Mouse (Mus musculus) macrophage (primary cell): ENCODE measurements at regions not wholly inside any gene's neighbourhood (a gene's known extent, or its start where the extent isn't known, plus 50 kb on each side); places are given as distances from the start of the nearest gene placed in this dataset.

Experiments
- H3K27ac ChIP-seq: fragments of 350-480 bp; formaldehyde crosslinking; 2 replicates; pipeline ENCODE4 v1.9.0; 2021
- H3K36me3 ChIP-seq: fragments of 350-480 bp; formaldehyde crosslinking; 2 replicates; pipeline ENCODE4 v1.9.0; 2021; ENCODE audit errors: inconsistent target
- H3K4me3 ChIP-seq: fragments of 350-480 bp; formaldehyde crosslinking; 2 replicates; pipeline ENCODE4 v1.9.0; 2021; ENCODE audit errors: inconsistent target
- H3K79me2 ChIP-seq: fragments of 350-480 bp; formaldehyde crosslinking; 2 replicates; pipeline ENCODE4 v1.9.0; 2021; ENCODE audit errors: inconsistent target
- WGBS: methylation state at CpG from one replicate; pipeline ENCODE4 v1.1.7; 2026; ENCODE audit warnings: inconsistent platforms; ENCODE audit not compliant: missing documents; 5-methylcytosine and 5-hydroxymethylcytosine counted together

DNA sequence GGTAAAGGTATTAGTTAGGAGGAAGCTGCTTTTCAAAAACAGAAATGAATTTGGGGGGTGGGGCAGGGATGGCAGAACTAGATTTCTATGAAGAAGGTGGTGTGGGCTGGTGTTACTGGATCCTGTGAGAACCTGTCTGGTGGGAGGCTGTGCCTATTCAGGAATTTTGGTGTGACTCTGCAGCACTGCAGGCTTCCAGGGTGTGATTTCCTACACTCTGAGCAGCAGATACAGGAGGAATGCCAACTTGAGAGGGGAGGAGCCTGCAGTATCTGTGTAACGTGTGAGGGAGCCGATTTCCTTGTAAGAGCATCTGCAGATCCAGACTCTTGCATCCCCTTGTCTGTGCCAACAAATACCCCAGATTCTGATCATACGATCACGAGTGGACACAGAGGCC lies 231.1 kb downstream of the Gadd45g start:
- H3K36me3 ChIP-seq = no peaks in the 10 kb centered on the region
- H3K4me3 ChIP-seq = no peak overlapping the region
- WGBS = 89% methylated on average over 4 of the region's 4 CpGs
- H3K79me2 ChIP-seq = no peaks in the 10 kb centered on the region
- no peak overlapping the region for H3K27ac ChIP-seq

DNA sequence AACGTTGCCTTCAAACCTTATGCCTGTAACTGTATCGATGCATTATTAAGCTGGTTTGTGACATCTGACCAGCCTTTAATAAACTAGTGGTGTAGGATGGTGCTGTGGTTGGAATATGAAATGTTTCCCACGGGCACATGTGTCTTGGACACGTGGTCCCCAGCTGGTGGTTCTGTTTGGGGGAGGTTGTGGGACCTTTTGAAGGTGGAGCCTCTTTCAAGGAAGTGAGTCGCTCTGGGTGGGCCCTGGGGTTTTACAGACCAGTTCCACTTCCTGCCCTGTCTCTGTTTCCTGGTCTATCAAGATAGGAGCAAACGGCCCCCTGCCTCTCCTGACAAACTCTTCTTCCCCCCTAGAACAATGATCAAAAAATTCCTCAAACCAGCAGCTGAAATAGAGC lies 232.1 kb downstream of the Gadd45g start:
- H3K36me3 ChIP-seq = no peaks in the 10 kb centered on the region
- no peak overlapping the region for H3K4me3 ChIP-seq
- H3K79me2 ChIP-seq = no peaks in the 10 kb centered on the region
- WGBS = 15% methylated on average over 6 of the region's 6 CpGs
- H3K27ac ChIP-seq = no peak overlapping the region

DNA sequence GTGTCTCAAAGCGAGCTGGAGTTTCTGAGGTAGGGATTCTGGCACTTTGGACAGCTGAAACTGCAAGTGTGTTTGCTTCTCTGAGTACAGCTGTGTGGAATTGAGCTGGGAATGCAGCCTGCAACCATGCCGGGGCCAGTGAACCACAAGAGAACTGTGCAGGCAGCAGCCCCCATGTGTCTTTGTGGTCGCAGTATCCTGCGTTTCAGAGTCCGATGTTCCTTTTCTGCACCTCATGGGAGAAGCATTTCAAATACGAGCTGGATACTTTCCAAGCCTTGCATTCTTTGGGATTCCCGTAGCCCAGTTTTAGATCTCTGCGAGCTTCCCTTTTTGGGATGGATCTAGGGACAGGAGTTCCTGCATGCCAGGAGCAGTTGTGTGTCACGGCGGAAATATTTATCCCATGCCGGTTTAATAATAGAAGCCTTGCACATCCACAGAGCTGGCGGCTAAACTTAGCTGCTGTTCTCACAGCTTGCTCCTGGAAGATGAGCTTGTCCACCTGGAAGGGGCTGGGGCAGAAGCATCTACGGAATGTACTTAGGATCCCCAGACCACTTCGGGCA lies 233.3 kb downstream of the Gadd45g start:
- no peak overlapping the region for H3K27ac ChIP-seq
- H3K36me3 ChIP-seq = no peaks in the 10 kb centered on the region
- 62% methylated on average over 14 of the region's 14 CpGs for WGBS
- H3K4me3 ChIP-seq = no peak overlapping the region
- H3K79me2 ChIP-seq = no peaks in the 10 kb centered on the region

DNA sequence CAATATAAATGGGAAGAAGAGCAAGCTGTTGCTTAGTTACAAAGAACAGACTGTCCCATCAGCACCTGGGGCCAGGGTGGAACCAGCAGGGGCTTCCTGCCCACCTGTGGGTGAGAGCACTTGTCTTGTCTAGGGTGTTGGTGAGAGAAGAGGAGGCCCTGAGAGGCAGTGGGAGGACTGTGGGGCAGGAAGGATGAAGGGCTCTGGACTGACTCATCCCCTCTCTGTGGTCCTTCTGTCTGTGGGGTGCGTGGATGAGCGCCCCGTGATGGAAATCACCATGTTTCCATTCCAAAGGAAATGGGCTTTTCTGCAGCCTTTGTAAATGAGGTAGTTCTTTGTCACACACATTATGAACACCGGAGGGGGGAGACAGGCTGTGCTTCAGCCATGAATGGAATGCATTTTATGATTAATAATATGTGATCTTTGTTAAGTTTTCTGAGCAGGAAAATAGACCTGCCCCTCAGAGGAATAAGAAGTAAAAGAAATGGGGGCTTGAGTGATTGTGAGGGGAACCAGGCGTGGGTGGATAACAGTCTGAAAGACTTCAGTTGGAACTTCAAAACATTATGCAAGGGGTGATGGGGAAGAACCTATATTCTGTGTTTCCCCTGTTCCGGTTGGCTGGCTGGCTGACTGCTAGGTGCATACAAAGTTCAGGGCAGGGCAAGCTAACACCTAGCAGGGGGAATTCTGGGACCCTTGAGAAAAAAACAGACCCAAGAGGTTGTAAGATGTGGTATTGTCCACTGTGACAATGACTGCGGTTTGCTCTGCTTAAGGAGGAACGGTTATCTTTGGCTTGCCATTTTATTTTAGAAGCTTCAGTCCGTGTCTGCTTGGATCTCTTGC lies 237.3 kb downstream of the Gadd45g start:
- Histone ChIP-seq H3K79me2 (no peaks in the 10 kb centered on the region), H3K4me3 (no peak overlapping the region), H3K36me3 (no peaks in the 10 kb centered on the region), H3K27ac (no peak overlapping the region)
- WGBS = 80% methylated on average over 9 of the region's 9 CpGs

DNA sequence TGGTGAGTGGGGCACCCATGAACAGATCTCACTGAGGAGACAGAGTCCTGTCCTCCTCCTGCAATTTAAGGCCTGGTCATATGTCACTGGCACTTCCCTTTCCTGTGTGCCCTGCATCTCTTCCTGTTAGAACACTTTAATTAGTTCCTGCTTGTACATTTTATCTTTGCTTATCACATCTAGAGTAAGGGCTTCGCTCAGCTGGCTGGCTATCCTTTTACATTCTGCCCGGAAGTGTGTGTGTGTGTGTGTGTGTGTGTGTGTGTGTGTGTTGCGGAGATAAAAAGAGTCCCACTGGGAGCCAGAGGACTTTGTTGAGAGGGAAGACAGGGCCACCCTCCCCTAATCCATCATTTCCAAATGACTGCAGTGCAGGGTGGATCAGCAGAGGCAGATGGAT lies 238.6 kb downstream of the Gadd45g start:
- 14% methylated on average over 2 of the region's 3 CpGs for WGBS
- Histone ChIP-seq H3K79me2 (no peaks in the 10 kb centered on the region), H3K27ac (no peak overlapping the region), H3K36me3 (no peaks in the 10 kb centered on the region), H3K4me3 (no peak overlapping the region)

DNA sequence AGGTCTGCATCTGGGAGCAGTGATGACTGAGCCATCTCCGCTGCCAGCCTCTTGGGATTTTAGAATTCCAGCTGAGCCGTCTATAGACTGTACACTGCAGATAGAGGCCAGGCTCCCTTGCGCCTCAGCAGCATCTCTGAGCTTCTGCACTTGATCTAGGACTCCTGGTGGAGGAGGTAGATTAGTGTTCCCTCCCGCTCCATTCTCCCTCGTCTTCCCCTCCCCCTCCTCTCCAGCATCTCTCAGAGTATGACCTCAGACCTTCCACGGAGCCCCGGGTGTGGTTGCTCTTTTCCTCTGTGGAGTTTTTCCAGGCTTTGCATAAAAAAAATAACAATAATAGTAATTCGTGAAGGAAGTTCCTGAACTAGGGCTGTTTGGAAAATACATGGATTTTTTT lies 241.8 kb downstream of the Gadd45g start:
- no peak overlapping the region for H3K4me3 ChIP-seq
- WGBS = 88% methylated on average over 6 of the region's 8 CpGs
- no peaks in the 10 kb centered on the region for H3K79me2 ChIP-seq
- no peak overlapping the region for H3K27ac ChIP-seq
- H3K36me3 ChIP-seq = no peaks in the 10 kb centered on the region

DNA sequence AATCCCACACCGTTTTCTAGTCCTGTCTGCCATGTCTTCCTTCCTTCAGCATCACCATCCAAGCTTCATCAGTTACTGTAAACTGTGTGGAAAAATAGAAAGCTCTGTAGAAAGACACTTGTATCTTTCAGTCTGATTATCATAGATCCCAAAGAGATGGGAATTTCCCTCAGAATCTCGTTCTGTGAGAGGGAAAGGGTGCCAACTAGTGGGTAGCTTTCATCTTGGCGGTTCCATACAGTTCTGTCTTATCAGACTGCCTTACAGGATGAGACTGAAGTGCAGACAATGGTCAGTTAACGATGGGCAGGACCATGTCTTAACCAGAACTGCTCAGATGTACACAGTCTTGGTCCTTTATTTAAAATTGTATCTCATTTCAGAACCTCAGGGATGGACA lies 243.9 kb downstream of the Gadd45g start:
- H3K4me3 ChIP-seq = no peak overlapping the region
- H3K27ac ChIP-seq = no peak overlapping the region
- no peaks in the 10 kb centered on the region for H3K79me2 ChIP-seq
- WGBS = 88% methylated on average over 4 of the region's 4 CpGs
- no peaks in the 10 kb centered on the region for H3K36me3 ChIP-seq

DNA sequence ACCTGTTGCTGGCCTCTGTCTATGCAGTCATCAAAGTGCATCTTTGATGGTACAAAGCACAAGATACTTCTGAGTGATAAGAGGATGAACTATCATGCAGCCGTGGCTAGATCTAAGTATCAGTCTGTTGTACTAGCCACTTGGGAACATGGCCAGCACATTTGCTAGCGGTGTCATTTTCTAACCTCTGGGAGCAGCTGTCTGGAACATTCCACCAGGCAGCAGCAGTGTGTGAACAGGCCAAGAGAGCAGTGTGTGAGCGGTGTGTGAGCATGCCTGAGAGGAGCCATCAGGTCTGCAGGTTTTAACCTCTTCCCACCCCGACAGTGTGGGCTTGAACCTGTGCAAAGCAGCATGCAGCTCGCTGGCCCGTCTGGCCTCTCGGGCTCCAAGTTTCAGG lies 248.3 kb downstream of the Gadd45g start:
- Histone ChIP-seq H3K36me3 (no peaks in the 10 kb centered on the region), H3K79me2 (no peaks in the 10 kb centered on the region), H3K27ac (no peak overlapping the region), H3K4me3 (no peak overlapping the region)
- WGBS = 94% methylated on average over 7 of the region's 7 CpGs

DNA sequence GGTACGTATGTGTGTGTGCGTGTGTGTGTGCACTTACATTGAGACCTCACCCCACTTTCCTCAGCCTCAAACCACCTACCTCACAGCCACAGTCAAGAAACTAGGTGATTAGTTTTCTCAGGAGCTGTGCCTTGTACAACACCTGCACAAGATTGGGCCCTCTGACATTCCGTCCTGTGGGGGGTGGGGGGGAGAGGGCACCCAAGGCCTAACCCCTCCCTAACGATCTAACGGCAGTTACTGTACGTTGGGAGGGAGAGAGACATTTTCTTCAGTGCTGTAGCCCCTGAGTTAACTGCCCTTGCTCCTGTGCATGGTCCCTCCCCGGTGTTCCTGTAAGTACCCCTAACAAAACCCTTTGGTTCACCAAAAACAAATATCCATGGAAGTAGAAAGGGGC lies 250.0 kb downstream of the Gadd45g start:
- Histone ChIP-seq H3K79me2 (no peaks in the 10 kb centered on the region), H3K4me3 (no peak overlapping the region), H3K36me3 (no peaks in the 10 kb centered on the region), H3K27ac (no peak overlapping the region)
- 79% methylated on average over 7 of the region's 7 CpGs for WGBS

DNA sequence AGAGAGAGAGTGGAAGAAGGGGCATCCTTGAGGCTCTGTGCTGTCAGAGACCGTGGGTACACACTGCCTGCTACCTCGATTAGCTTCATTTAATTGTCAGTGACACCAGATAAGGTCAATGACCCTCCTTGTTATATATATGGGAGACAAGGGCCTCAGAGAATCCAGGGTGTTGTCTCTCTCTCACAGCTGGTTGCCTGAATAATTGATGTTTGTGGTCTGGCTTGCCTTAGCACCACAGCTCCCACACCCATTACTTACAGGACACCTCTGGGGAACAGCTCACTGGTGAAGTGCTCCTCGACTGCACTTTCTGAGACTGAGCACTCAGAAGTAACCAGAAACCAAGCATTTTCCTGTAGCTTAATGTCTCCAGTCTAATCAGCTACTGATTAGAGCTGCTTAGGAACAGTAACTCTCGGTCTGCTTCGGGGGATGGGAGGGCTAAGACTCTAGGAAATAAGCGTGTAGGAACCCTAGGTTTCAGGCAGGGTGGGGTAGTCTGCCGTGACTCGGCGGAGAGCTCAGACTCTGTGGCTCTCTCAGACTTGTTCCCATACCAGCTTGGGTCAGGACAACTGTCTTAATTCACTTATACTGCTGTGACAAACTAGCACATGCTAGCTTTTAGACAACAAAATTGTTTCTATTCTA lies 259.6 kb downstream of the Gadd45g start:
- Histone ChIP-seq H3K36me3 (no peaks in the 10 kb centered on the region), H3K27ac (no peak overlapping the region), H3K4me3 (no peak overlapping the region), H3K79me2 (no peaks in the 10 kb centered on the region)
- 52% methylated on average over 9 of the region's 9 CpGs for WGBS

DNA sequence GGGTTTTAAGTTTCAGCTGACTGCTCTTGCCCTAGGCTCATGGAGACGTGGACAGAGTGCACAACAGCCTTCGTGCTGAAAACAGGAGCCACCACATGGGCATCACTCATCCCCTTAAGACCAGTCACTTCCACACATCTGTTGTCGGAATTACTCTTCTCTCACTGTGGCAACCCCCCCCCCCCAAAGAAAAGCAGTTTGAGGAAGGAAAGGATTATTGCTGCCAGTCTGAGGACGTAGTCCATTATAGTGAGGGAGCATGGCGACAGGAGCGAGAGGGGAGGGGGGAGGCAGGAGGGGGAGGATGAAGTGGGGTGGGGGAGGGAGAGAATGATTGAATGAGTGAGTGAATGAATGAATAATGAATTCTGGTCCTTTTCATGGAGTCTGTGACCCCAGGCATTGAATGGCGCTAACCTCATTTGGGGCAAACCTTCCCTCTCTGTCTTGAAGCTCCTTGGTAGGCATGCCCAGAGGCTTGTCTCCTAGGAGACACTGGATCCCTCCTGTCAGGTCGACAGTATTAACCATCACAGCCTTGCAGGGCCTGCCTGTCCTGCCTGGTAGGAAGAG lies 262.0 kb downstream of the Gadd45g start:
- H3K27ac ChIP-seq = no peak overlapping the region
- no peaks in the 10 kb centered on the region for H3K79me2 ChIP-seq
- no peaks in the 10 kb centered on the region for H3K36me3 ChIP-seq
- WGBS = 83% methylated on average over 6 of the region's 8 CpGs
- no peak overlapping the region for H3K4me3 ChIP-seq

DNA sequence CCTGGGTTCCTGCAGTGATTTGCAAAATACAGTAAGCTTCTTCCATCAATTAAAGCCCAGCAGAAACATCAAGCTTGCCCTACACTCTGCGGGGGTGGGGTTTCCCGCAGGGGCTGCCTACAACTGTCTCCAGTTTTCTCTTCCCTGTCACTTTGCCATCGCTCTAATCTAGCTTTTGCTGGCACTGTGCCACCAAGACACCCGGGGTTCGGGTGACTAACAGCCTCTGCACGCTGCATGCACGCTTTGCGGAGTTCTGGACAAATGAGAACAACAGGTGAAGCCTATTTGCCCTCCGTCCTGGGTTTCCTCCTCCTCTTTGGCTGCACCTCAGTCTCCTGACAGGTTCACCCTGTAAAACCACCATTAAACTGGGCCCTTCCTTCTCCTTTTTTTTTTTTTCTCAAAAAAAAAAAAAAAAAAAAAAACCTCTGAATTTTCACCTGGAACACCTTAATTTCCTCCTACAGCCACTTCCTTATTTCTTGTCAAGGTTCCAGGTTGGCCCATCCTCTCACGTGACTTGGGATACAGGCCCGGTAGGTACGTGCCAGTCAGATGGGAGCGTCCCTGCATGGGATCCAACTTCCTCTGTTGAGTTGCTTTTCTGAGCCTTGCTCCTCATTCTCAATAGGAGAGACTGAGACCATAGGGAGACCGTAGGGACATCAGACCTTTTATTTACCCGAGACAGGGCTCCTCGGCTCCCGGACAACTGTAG lies 262.7 kb downstream of the Gadd45g start:
- H3K36me3 ChIP-seq = no peaks in the 10 kb centered on the region
- no peaks in the 10 kb centered on the region for H3K79me2 ChIP-seq
- H3K4me3 ChIP-seq = no peak overlapping the region
- no peak overlapping the region for H3K27ac ChIP-seq
- WGBS = 71% methylated on average over 17 of the region's 17 CpGs

DNA sequence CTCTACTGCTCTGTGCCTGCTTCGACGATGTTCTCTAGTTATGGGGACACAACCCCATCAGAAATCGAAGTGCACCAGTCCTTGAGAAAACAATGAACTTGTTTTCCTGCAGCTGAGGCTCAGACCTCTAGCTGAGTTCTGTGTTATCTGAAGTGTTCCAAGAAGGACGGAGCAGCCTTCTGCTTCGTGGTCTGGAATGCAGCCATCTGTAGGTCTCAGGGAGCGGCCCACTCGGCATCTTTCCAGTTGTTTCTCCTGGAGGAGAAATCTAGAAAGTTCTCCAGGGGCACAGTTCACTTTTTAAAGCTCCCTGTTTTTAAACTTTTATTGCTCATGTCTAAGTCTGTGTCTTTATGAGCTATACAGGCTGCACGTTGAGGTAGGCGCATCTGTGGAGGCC lies 264.3 kb downstream of the Gadd45g start:
- Histone ChIP-seq H3K27ac (no peak overlapping the region), H3K4me3 (no peak overlapping the region), H3K36me3 (no peaks in the 10 kb centered on the region), H3K79me2 (no peaks in the 10 kb centered on the region)
- 57% methylated on average over 9 of the region's 9 CpGs for WGBS

DNA sequence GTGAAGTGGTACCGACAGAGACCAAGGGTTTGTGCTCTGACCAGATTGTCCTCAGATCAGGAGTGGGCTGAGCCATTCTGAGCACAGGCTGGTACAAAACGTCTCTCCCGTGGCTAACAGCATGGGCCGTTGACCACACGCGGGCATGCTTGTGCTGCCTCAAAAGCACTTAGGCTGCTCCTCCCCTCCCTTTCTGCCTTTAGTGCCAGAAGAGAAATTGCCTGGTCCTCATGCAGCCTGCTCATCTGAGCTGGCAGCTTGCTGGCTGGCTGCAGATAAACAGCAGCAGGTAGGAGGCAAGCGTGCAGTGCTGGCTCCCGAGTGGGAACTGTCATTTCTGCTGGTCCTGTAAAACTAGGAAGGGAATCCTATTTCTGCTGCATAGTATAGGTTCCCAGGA lies 267.1 kb downstream of the Gadd45g start:
- H3K27ac ChIP-seq = no peak overlapping the region
- H3K36me3 ChIP-seq = no peaks in the 10 kb centered on the region
- WGBS = 85% methylated on average over 8 of the region's 8 CpGs
- H3K79me2 ChIP-seq = no peaks in the 10 kb centered on the region
- H3K4me3 ChIP-seq = no peak overlapping the region
